Mouse (Mus musculus) liver, postnatal 0 days (tissue): Measurements from ENCODE around the gene Casc1. TPM values are rescaled to one million over a fixed set of nuclear protein-coding genes. Genes with fewer than 3 reads are reported as not detected.

Source experiments
- ATAC-seq: fragments of 200-750 bp; cut with Nextera tagmentation; 2 replicates; pipeline ENCODE4 v1.8.0; 2017; ENCODE audit warnings: mild to moderate bottlenecking, moderate library complexity
- DNase-seq: peaks from one replicate; pipeline ENCODE4 v3.0.0-alpha.2; 2016
- H3K27ac ChIP-seq: fragments of 300-500 bp; sonication (generic); 2 replicates; pipeline ENCODE4 v1.5.1; 2014; ENCODE audit warnings: antibody characterized with exemption, moderate library complexity, mild to moderate bottlenecking, low read depth
- H3K27me3 ChIP-seq: fragments of 300-500 bp; sonication (generic); 2 replicates; pipeline ENCODE4 v1.6.1; 2014; ENCODE audit warnings: low read length, control low read depth, mixed read lengths; ENCODE audit not compliant: insufficient read depth
- H3K36me3 ChIP-seq: fragments of 300-500 bp; sonication (generic); replicated peaks from 2 replicates; pipeline ENCODE4 v1.6.1; 2014; ENCODE audit warnings: mild to moderate bottlenecking, control low read depth, low read length, moderate library complexity, mixed read lengths; ENCODE audit not compliant: insufficient read depth
- H3K4me1 ChIP-seq: fragments of 300-500 bp; sonication (generic); 2 replicates; pipeline ENCODE4 v1.6.1; 2014; ENCODE audit warnings: antibody characterized with exemption, mild to moderate bottlenecking, control low read depth; ENCODE audit not compliant: insufficient read depth
- H3K4me2 ChIP-seq: fragments of 300-500 bp; sonication (generic); 2 replicates; pipeline ENCODE4 v1.6.1; 2014; ENCODE audit warnings: low read depth, mild to moderate bottlenecking, low read length, moderate library complexity, mixed read lengths
- H3K4me3 ChIP-seq: fragments of 300-500 bp; sonication (generic); 2 replicates; pipeline ENCODE4 v1.5.1; 2014; ENCODE audit warnings: low read depth, low read length
- H3K9ac ChIP-seq: fragments of 300-500 bp; sonication (generic); replicated peaks from 2 replicates; pipeline ENCODE4 v1.6.1; 2014; ENCODE audit warnings: mild to moderate bottlenecking, moderate library complexity
- H3K9me3 ChIP-seq: fragments of 300-500 bp; sonication (generic); 2 replicates; pipeline ENCODE4 v1.6.1; 2016; ENCODE audit warnings: mild to moderate bottlenecking, control low read depth, low read length, mixed read lengths
- CTCF ChIP-seq: sonication (generic); IDR thresholded peaks from 2 replicates; pipeline ENCODE4 v1.5.1; 2016; ENCODE audit warnings: antibody characterized with exemption, low read depth
- EP300 ChIP-seq: IDR thresholded peaks from 2 replicates; pipeline ENCODE4 v1.6.1; 2016; ENCODE audit warnings: antibody characterized with exemption, low read depth, mild to moderate bottlenecking
- WGBS: fragments of 180-500 bp; shearing (Covaris S2); extraction: QIAGEN DNeasy Blood & Tissue Kit; methylation state at CpG from one replicate; pipeline ENCODE4 v1.1.7; 2014; ENCODE audit not compliant: insufficient replicate concordance; 5-methylcytosine and 5-hydroxymethylcytosine counted together
- polyA plus RNA-seq: library from polyadenylated mRNA; unstranded; fragments of >200 nt; fragmentation: Nextera tagmentation; extraction: Ambion mirVana; gene quantifications from 2 replicates; pipeline ENCODE4 v1.2.1, GENCODE M21; 2015

The Casc1 gene
- polyA plus RNA-seq, 1 experiment from 2014 or later = 0.11 TPM

- no peaks in the 10 kb centered on the region for H3K4me1 ChIP-seq
- no peak for DNase-seq
- H3K4me2 ChIP-seq = no peak overlapping the region
- no peak overlapping the region for H3K4me3 ChIP-seq
- TF ChIP-seq CTCF = no peak
- TF ChIP-seq EP300 = no peak
- 88% methylated on average over 6 of the region's 6 CpGs for WGBS
- no peak overlapping the region for H3K9ac ChIP-seq
- H3K9me3 ChIP-seq = no peaks in the 10 kb centered on the region
- no peaks in the 10 kb centered on the region for H3K27me3 ChIP-seq
- no peak for ATAC-seq
- peaks cover 47% of the 10 kb centered on the region for H3K36me3 ChIP-seq
- no peak overlapping the region for H3K27ac ChIP-seq
Observed at GRCm38 (mm10) chr6:145235367-145235766, 24.6 kb upstream of the Casc1 start.

DNA sequence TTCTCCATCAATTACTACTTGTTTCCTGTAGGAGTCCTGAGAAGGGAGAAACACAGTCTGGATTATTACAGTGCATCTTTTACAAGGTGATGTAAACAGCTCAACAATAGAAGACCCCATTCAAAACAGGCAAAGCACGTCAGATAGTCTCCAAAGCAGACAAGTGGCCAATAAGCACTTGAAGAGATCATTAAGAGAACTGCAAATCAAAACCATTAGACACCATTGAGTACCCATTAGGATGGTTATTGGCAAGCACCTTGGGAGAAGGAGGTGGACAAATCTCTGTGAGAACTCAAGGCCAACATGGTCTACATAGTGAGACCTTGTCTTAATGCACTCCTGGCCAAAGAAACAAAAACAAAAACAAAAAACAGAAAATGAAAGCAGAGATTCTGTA is 23.6 kb upstream of the Casc1 start:
- H3K36me3 ChIP-seq = peaks cover 43% of the 10 kb centered on the region
- H3K27ac ChIP-seq = no peak overlapping the region
- WGBS = 83% methylated on average over 1 of the region's 1 CpGs
- DNase-seq (no peak), ATAC-seq (no peak)
- no peaks in the 10 kb centered on the region for H3K4me1 ChIP-seq
- no peak overlapping the region for H3K4me3 ChIP-seq
- no peaks in the 10 kb centered on the region for H3K27me3 ChIP-seq
- no peak for TF ChIP-seq EP300
- no peak for TF ChIP-seq CTCF
- H3K9ac ChIP-seq = no peak overlapping the region
- H3K4me2 ChIP-seq = no peak overlapping the region
- no peaks in the 10 kb centered on the region for H3K9me3 ChIP-seq

DNA sequence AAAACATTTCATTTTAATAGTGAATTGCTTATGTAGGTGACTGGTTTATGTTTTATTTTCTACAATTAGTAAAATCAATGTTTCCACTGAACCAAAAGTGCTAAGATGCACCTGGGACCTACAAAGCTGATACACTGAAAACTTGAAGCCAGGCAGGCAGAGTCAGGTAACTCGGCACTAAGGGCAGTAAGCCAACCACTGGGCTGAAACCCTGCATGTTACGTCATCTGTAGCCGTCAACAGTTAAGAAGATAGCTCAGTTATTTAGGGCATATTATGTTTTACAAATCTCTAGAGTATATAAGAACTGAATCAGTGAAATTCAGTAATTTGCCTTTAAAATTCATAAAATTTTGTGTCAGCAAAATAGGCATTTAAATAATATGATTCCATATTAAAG is 15.5 kb upstream of the Casc1 start:
- Histone ChIP-seq H3K9ac (no peak overlapping the region), H3K36me3 (peaks cover 44% of the 10 kb centered on the region)
- no peak for DNase-seq

GRCm38 (mm10) chr6:145224246-145224645 is 13.4 kb upstream of the Casc1 start:
- H3K36me3 ChIP-seq = peaks cover 40% of the 10 kb centered on the region

More for the DNA sequence above, 15.5 kb upstream of the Casc1 start:
- Histone ChIP-seq H3K4me2 (no peak overlapping the region), H3K4me3 (no peak overlapping the region), H3K9me3 (no peaks in the 10 kb centered on the region), H3K4me1 (no peaks in the 10 kb centered on the region), H3K27me3 (no peaks in the 10 kb centered on the region), H3K27ac (no peak overlapping the region)
- ATAC-seq = no peak
- no peak for TF ChIP-seq CTCF
- no peak for TF ChIP-seq EP300
- 67% methylated on average over 3 of the region's 3 CpGs for WGBS

GRCm38 (mm10) chr6:145215826-145216225 is 5.0 kb upstream of the Casc1 start:
- H3K27me3 ChIP-seq = no peaks in the 10 kb centered on the region
- H3K4me1 ChIP-seq = peaks cover 8% of the 10 kb centered on the region; the same call in 1 of the 2 replicates
- H3K4me2 ChIP-seq = no peak overlapping the region
- H3K9me3 ChIP-seq = no peaks in the 10 kb centered on the region
- 85% methylated on average over 3 of the region's 3 CpGs for WGBS
- no peak overlapping the region for H3K9ac ChIP-seq
- no peak for DNase-seq
- TF ChIP-seq EP300 (no peak), CTCF (no peak)
- ATAC-seq = no peak
- no peak overlapping the region for H3K4me3 ChIP-seq
- H3K27ac ChIP-seq = no peak overlapping the region
- peaks cover 15% of the 10 kb centered on the region for H3K36me3 ChIP-seq

More at GRCm38 (mm10) chr6:145224246-145224645, 13.4 kb upstream of the Casc1 start:
- no peak overlapping the region for H3K4me2 ChIP-seq
- no peak overlapping the region for H3K9ac ChIP-seq
- H3K9me3 ChIP-seq = no peaks in the 10 kb centered on the region
- 91% methylated on average over 6 of the region's 6 CpGs for WGBS
- no peaks in the 10 kb centered on the region for H3K27me3 ChIP-seq
- DNase-seq = no peak
- no peak for TF ChIP-seq EP300
- no peak for TF ChIP-seq CTCF
- ATAC-seq = no peak
- no peak overlapping the region for H3K27ac ChIP-seq
- H3K4me1 ChIP-seq = no peaks in the 10 kb centered on the region
- H3K4me3 ChIP-seq = no peak overlapping the region

DNA sequence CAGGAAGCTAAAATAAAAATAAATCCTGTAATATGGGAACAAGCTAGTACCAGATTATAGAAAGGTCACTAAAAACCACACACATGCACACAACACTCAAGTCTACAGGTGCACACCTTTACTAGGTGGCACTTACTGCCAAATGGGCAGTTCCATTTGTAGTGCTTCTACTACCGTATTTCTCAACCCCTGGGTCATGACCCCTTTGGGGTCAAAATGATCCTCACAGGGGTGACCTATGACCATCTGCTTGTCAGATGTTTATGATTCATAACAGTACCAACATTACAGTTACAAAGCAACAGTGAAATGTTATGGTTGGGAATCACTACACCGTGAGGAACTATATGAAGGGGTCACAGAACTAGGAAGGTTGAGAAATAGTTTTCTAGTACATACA is 3.1 kb upstream of the Casc1 start:
- TF ChIP-seq CTCF = no peak
- 75% methylated on average over 2 of the region's 2 CpGs for WGBS
- Histone ChIP-seq H3K36me3 (peaks cover 10% of the 10 kb centered on the region), H3K27ac (no peak overlapping the region), H3K27me3 (no peaks in the 10 kb centered on the region), H3K4me3 (no peak overlapping the region), H3K9me3 (no peaks in the 10 kb centered on the region), H3K4me2 (no peak overlapping the region), H3K9ac (no peak overlapping the region), H3K4me1 (peaks cover 14% of the 10 kb centered on the region)
- DNase-seq = no peak
- no peak for ATAC-seq
